Mouse (Mus musculus): ENCODE measurements around the gene Gm47969. TPM values are rescaled to one million over a fixed set of nuclear protein-coding genes. Genes with fewer than 3 reads are reported as not detected.

Gm47969 gene
- polyA plus RNA-seq, 1 experiment from 2014 or later, result not detected

DNA sequence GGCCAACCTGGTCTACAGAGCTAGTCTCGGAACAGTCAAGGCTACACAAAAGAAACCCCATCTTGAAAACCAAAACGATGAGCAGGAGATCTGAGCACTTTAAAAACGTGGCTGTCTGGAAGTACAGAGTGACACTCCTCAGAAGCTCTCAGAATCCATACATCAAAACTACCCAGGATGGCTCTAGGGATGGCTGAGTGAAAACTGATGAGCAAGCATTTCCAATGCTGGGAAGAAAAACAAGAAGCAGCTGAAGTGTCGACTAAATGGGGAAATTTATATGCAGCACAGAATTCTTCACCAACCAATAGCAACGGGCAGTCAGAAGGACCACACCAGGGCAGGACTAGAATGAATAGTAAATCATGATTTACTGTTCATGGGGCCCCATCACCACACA is 10.2 kb upstream of the Gm47969 start:
- 58% methylated on average over 5 of the region's 5 CpGs for WGBS
- no peak for ATAC-seq
- Histone ChIP-seq H3K27ac (ENCODE audit: low read length) (no peak overlapping the region), H3K9me3 (replicated peaks; ENCODE audit: control insufficient read depth, low read length, poor library complexity, severe bottlenecking) (no peaks in the 10 kb centered on the region), H3K27me3 (ENCODE audit: control insufficient read depth, insufficient read depth, low read depth, low read length) (no peaks in the 10 kb centered on the region), H3K4me2 (ENCODE audit: low read length) (no peak overlapping the region), H3K9ac (ENCODE audit: low read depth, low read length) (no peak overlapping the region), H3K4me1 (ENCODE audit: control insufficient read depth, insufficient read depth, low read length) (peaks cover 5% of the 10 kb centered on the region), H3K36me3 (ENCODE audit: control insufficient read depth, insufficient read depth, low read length) (no peaks in the 10 kb centered on the region), H3K4me3 (ENCODE audit: low read depth, low read length) (no peak overlapping the region)

DNA sequence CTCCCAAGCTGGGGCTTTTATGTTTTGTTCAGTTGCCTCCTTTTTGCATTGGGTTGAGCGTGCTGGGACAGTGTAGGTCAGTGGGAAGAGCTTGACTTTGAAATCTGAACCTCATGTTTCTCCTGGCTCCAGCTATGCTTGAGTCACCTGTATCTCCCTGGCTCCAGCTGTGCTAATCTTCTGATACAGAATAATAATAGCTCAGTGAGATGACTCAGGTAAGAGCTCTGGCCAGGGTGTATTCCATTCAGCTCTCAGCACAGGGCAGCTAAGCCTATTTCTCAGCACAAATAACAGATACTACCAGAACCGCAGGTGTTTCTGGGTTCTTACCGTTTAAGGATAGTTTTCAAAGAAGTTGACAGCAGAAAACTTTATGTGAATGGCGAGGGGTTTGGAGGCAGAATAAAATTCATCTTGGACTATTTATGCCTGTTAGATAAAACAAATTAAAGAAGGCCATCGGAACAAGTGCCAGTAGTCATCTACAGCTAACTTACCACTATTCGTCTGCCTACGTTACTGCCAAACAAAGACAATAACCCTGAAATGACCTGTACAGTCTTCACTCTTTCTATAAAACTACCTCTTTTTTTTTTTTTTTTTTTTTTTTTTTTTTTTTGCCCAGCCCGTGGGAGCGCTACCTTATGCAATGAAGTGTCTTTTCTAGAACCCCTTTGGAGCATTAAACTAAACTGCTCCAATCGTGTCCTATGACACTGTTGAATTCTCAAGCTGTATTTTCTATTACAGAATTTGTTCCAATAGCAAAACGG is 7.7 kb upstream of the Gm47969 start:
- Histone ChIP-seq H3K4me1 (ENCODE audit: control insufficient read depth, insufficient read depth, low read length) (peaks cover 5% of the 10 kb centered on the region), H3K27ac (ENCODE audit: low read length) (no peak overlapping the region), H3K4me3 (ENCODE audit: low read depth, low read length) (no peak overlapping the region), H3K27me3 (ENCODE audit: control insufficient read depth, insufficient read depth, low read depth, low read length) (no peaks in the 10 kb centered on the region), H3K4me2 (ENCODE audit: low read length) (peak overlapping the region; percentile 66), H3K9me3 (replicated peaks; ENCODE audit: control insufficient read depth, low read length, poor library complexity, severe bottlenecking) (no peaks in the 10 kb centered on the region), H3K36me3 (ENCODE audit: control insufficient read depth, insufficient read depth, low read length) (no peaks in the 10 kb centered on the region), H3K9ac (ENCODE audit: low read depth, low read length) (no peak overlapping the region)
- 68% methylated on average over 11 of the region's 11 CpGs for WGBS
- ATAC-seq, result no peak

DNA sequence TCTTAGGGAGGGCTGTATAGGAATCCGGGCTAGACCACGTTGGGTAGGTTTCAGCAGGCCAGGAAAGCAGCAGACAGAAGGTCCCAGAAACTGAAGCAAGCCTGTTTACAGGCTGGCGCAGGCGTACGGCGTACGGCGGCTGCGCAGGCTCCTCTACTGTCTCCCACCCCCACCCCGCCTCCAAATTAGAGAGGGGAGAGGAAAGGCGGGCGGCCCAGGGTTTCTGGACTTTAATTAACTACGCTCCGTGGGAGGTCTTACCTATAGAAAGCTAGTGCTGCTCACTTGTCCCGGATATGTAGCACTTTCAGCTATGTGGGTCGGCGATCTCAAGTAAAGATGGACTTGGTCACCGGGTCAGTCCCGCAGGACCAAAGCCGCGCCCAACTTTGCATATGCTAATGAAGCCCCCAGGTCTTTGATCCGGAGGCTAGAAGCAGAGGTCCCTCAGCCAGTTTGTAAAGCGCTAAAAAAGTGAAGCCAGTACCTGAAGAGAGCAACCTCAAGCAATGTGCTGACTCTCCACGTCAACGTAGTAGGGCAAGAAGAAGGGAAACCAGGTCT is 6.5 kb upstream of the Gm47969 start, which contains the start of gene Slc19a3:
Slc19a3 (minus strand) TSS at position 340 of the 564 bp plus-strand sequence.
- no peaks in the 10 kb centered on the region for H3K9me3 ChIP-seq (replicated peaks; ENCODE audit: control insufficient read depth, low read length, poor library complexity, severe bottlenecking)
- peak within 1 kb of the TSS; percentile 66 for H3K4me2 ChIP-seq (ENCODE audit: low read length)
- 1% methylated on average over 25 of the region's 25 CpGs for WGBS
- H3K9ac ChIP-seq (ENCODE audit: low read depth, low read length), result peak within 1 kb of the TSS; percentile 66
- no peaks in the 10 kb centered on the region for H3K36me3 ChIP-seq (ENCODE audit: control insufficient read depth, insufficient read depth, low read length)
- H3K27me3 ChIP-seq (ENCODE audit: control insufficient read depth, insufficient read depth, low read depth, low read length), result no peaks in the 10 kb centered on the region
- peak within 1 kb of the TSS; percentile 35 for H3K27ac ChIP-seq (ENCODE audit: low read length)
- peak; percentile 96 for ATAC-seq
- peak within 1 kb of the TSS; percentile 51 for H3K4me3 ChIP-seq (ENCODE audit: low read depth, low read length)
- H3K4me1 ChIP-seq (ENCODE audit: control insufficient read depth, insufficient read depth, low read length), result peaks cover 5% of the 10 kb centered on the region

DNA sequence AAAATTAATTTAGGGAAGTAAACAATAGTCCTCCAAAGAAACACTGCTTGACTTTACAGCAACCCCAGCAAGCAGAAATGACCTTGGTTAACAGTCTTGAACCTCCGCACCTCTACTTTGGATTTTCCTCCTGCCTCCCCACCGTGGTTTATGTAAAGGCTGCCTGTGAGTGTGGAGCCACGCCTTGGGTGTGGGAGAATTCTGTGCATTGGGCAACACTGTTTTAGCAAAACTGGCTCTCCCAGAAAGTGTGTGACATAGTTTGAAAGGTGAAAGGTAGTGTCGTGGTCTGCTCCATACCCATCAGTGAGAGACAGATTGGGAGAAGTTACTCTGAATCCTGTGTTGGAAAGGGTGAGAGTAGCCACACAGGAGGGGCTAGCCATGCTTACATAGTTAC is 5.7 kb upstream of the Gm47969 start:
- H3K4me3 ChIP-seq (ENCODE audit: low read depth, low read length), result no peak overlapping the region
- ATAC-seq, result no peak
- 83% methylated on average over 4 of the region's 4 CpGs for WGBS
- H3K4me2 ChIP-seq (ENCODE audit: low read length), result no peak overlapping the region
- no peaks in the 10 kb centered on the region for H3K9me3 ChIP-seq (replicated peaks; ENCODE audit: control insufficient read depth, low read length, poor library complexity, severe bottlenecking)
- no peak overlapping the region for H3K9ac ChIP-seq (ENCODE audit: low read depth, low read length)
- no peaks in the 10 kb centered on the region for H3K36me3 ChIP-seq (ENCODE audit: control insufficient read depth, insufficient read depth, low read length)
- no peak overlapping the region for H3K27ac ChIP-seq (ENCODE audit: low read length)
- no peaks in the 10 kb centered on the region for H3K27me3 ChIP-seq (ENCODE audit: control insufficient read depth, insufficient read depth, low read depth, low read length)
- peaks cover 5% of the 10 kb centered on the region for H3K4me1 ChIP-seq (ENCODE audit: control insufficient read depth, insufficient read depth, low read length)

DNA sequence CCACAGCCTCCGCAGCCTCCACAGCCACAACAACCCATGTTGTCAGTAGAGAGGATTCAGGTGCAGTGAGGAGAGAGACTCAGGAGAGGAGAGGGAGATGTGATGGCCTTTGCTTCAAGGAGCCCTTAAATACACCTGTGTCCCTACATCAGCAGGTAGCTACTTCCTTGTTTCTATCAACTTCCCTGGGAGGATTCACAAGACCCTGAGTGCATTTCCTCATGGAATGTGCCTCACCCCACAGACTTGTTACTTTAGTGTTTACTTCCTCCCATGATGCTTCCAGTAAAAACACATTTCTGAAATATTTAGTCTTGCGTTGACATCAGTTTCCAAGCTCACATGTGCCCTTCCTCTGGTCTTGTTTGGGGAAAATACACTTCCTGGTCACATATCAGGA is 2.4 kb upstream of the Gm47969 start, which contains the start of gene Krtap28-10:
Krtap28-10 (minus strand) TSS at position 101 of the 400 bp plus-strand sequence.
- Histone ChIP-seq H3K27ac (ENCODE audit: low read length) (no peak within 1 kb of the TSS), H3K4me3 (ENCODE audit: low read depth, low read length) (no peak within 1 kb of the TSS), H3K36me3 (ENCODE audit: control insufficient read depth, insufficient read depth, low read length) (no peaks in the 10 kb centered on the region), H3K9me3 (replicated peaks; ENCODE audit: control insufficient read depth, low read length, poor library complexity, severe bottlenecking) (no peaks in the 10 kb centered on the region), H3K27me3 (ENCODE audit: control insufficient read depth, insufficient read depth, low read depth, low read length) (no peaks in the 10 kb centered on the region), H3K9ac (ENCODE audit: low read depth, low read length) (no peak within 1 kb of the TSS), H3K4me1 (ENCODE audit: control insufficient read depth, insufficient read depth, low read length) (peaks cover 5% of the 10 kb centered on the region), H3K4me2 (ENCODE audit: low read length) (no peak within 1 kb of the TSS)
- WGBS, result 98% methylated on average over 2 of the region's 2 CpGs
- no peak for ATAC-seq

DNA sequence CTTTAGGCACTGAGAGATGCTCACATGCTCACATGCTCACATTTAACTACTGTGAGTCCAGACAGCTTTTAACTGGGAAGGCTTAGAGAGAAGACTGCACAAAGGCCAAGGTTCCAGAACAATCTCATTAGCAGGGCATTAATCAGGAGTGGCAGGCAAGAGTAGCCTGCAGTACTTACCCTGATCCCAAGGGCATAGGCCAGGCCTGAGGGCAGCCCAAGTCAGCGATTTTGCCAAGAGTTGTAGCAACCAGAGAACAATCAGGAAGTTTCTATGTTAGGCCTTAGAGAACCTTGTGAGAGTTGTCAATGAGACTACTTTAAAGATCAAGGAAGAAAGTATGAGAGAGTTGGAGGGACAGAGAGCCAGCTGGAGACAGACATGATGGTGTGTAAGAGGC is 13.7 kb downstream of the Gm47969 start:
- Histone ChIP-seq H3K27ac (ENCODE audit: low read length) (no peak overlapping the region), H3K4me3 (ENCODE audit: low read depth, low read length) (no peak overlapping the region), H3K27me3 (ENCODE audit: control insufficient read depth, insufficient read depth, low read depth, low read length) (no peaks in the 10 kb centered on the region), H3K9ac (ENCODE audit: low read depth, low read length) (no peak overlapping the region), H3K4me1 (ENCODE audit: control insufficient read depth, insufficient read depth, low read length) (no peaks in the 10 kb centered on the region), H3K36me3 (ENCODE audit: control insufficient read depth, insufficient read depth, low read length) (no peaks in the 10 kb centered on the region), H3K9me3 (replicated peaks; ENCODE audit: control insufficient read depth, low read length, poor library complexity, severe bottlenecking) (no peaks in the 10 kb centered on the region), H3K4me2 (ENCODE audit: low read length) (no peak overlapping the region)
- no peak for ATAC-seq
- WGBS, result 41% methylated on average over 1 of the region's 1 CpGs

DNA sequence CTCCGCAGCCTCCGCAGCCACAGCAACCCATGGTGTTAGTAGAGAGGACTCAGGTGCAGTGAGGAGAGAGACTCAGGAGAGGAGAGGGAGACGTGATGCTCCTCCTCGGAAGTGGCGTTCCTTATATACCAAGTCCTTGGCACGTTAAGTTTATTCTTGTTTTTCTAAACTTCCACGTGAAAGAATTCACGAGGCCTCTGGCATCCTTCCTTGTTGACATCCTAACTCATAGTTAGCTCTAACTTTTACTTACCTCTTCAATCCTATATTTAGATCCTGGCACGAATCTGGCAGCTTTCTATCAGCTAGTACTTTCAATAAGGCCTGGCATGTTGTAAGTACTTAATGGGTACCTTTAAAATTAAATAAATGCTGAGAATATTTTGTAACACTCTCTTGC is 14.5 kb downstream of the Gm47969 start, which contains the start of gene A030005K14Rik:
A030005K14Rik (minus strand) TSS at position 101 of the 400 bp plus-strand sequence.
- H3K9me3 ChIP-seq (replicated peaks; ENCODE audit: control insufficient read depth, low read length, poor library complexity, severe bottlenecking), result no peaks in the 10 kb centered on the region
- no peaks in the 10 kb centered on the region for H3K36me3 ChIP-seq (ENCODE audit: control insufficient read depth, insufficient read depth, low read length)
- no peak for ATAC-seq
- H3K4me3 ChIP-seq (ENCODE audit: low read depth, low read length), result no peak within 1 kb of the TSS
- no peak within 1 kb of the TSS for H3K4me2 ChIP-seq (ENCODE audit: low read length)
- no peak within 1 kb of the TSS for H3K9ac ChIP-seq (ENCODE audit: low read depth, low read length)
- H3K27me3 ChIP-seq (ENCODE audit: control insufficient read depth, insufficient read depth, low read depth, low read length), result no peaks in the 10 kb centered on the region
- no peaks in the 10 kb centered on the region for H3K4me1 ChIP-seq (ENCODE audit: control insufficient read depth, insufficient read depth, low read length)
- H3K27ac ChIP-seq (ENCODE audit: low read length), result no peak within 1 kb of the TSS
- 89% methylated on average over 9 of the region's 9 CpGs for WGBS

DNA sequence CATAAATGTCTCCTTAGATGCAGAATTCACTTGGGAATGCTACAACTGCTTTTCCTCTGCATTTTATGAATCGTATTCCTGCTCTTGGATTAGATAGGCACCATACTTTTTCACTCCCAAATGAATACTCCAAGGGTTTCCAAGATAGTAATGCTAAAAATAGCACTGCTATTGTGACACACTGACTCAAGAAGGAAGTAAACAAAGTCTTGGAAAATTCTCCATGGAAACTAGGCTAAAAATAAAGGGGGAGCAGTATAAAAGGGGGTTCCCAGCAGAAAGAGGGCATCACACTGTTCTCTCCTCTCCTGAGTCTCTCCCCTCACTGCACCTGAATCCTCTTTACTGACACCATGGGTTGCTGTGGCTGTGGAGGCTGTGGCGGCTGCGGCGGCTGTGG is 15.9 kb downstream of the Gm47969 start, which contains the start of gene Krtap28-13:
Krtap28-13 (plus strand) TSS at position 288 of the 400 bp plus-strand sequence.
- no peak within 1 kb of the TSS for H3K9ac ChIP-seq (ENCODE audit: low read depth, low read length)
- H3K4me1 ChIP-seq (ENCODE audit: control insufficient read depth, insufficient read depth, low read length), result no peaks in the 10 kb centered on the region
- no peak within 1 kb of the TSS for H3K27ac ChIP-seq (ENCODE audit: low read length)
- WGBS, result 96% methylated on average over 4 of the region's 4 CpGs
- H3K4me3 ChIP-seq (ENCODE audit: low read depth, low read length), result no peak within 1 kb of the TSS
- H3K9me3 ChIP-seq (replicated peaks; ENCODE audit: control insufficient read depth, low read length, poor library complexity, severe bottlenecking), result 0 out of 2 replicates have a peak, but pooled peaks cover 2% of the 10 kb centered on the region
- H3K27me3 ChIP-seq (ENCODE audit: control insufficient read depth, insufficient read depth, low read depth, low read length), result no peaks in the 10 kb centered on the region
- H3K36me3 ChIP-seq (ENCODE audit: control insufficient read depth, insufficient read depth, low read length), result no peaks in the 10 kb centered on the region
- no peak within 1 kb of the TSS for H3K4me2 ChIP-seq (ENCODE audit: low read length)
- no peak for ATAC-seq

DNA sequence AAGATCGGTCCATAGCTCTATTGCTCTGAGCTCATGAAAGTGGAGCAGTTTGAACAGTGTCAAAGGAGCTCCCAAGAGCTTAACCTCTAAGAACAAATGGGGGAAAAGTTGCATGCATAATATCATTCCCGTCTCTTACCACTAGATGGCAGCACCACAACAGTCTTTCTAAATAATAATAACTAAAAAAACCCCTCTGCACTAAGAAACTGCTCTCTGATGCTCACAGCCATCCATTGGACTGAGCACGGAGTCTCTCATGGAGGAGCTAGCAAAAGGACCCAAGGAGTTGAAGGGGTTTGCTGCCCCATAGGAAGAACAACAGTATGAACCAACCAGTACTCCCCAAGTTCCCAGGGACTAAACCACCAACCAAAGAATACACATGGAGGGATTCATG is 20.1 kb downstream of the Gm47969 start:
- Histone ChIP-seq H3K9me3 (replicated peaks; ENCODE audit: control insufficient read depth, low read length, poor library complexity, severe bottlenecking) (0 out of 2 replicates have a peak, but pooled peaks cover 2% of the 10 kb centered on the region), H3K4me3 (ENCODE audit: low read depth, low read length) (no peak overlapping the region), H3K4me1 (ENCODE audit: control insufficient read depth, insufficient read depth, low read length) (no peaks in the 10 kb centered on the region), H3K27ac (ENCODE audit: low read length) (no peak overlapping the region), H3K27me3 (ENCODE audit: control insufficient read depth, insufficient read depth, low read depth, low read length) (no peaks in the 10 kb centered on the region), H3K9ac (ENCODE audit: low read depth, low read length) (no peak overlapping the region), H3K36me3 (ENCODE audit: control insufficient read depth, insufficient read depth, low read length) (no peaks in the 10 kb centered on the region), H3K4me2 (ENCODE audit: low read length) (no peak overlapping the region)
- ATAC-seq, result no peak
- WGBS, result 28% methylated on average over 3 of the region's 3 CpGs

All from midbrain, embryonic 16.5 days (tissue).